Mouse (Mus musculus) limb, embryonic 14.5 days (tissue): ENCODE results near the gene Atp13a5. TPM values are rescaled to one million over a fixed set of nuclear protein-coding genes. Genes with fewer than 3 reads are reported as not detected.

Experiments
- ATAC-seq: fragments of 200-750 bp; cut with Nextera tagmentation; 2 replicates; pipeline ENCODE4 v1.8.0; 2017; ENCODE audit warnings: low read depth, moderate number of reproducible peaks, moderate TSS enrichment; ENCODE audit not compliant: low FRiP score
- DNase-seq: peaks from one replicate; pipeline ENCODE4 v3.0.0-alpha.2; 2015; ENCODE audit warnings: low spot score
- H3K27ac ChIP-seq: fragments of 300-500 bp; sonication (generic); replicated peaks from 2 replicates; pipeline ENCODE4 v1.5.1; 2014; ENCODE audit warnings: low read depth, mild to moderate bottlenecking, low read length, moderate library complexity, mixed read lengths
- H3K27me3 ChIP-seq: fragments of 300-500 bp; sonication (generic); 2 replicates; pipeline ENCODE4 v1.6.1; 2014; ENCODE audit warnings: low read length, mixed read lengths; ENCODE audit not compliant: control insufficient read depth, insufficient read depth
- H3K36me3 ChIP-seq: fragments of 300-500 bp; sonication (generic); 2 replicates; pipeline ENCODE4 v1.6.1; 2014; ENCODE audit warnings: mild to moderate bottlenecking, low read length, moderate library complexity, mixed read lengths; ENCODE audit not compliant: control insufficient read depth, insufficient read depth
- H3K4me1 ChIP-seq: fragments of 300-500 bp; sonication (generic); 2 replicates; pipeline ENCODE4 v1.6.1; 2014; ENCODE audit warnings: antibody characterized with exemption, low read length, mixed read lengths; ENCODE audit not compliant: control insufficient read depth, insufficient read depth
- H3K4me2 ChIP-seq: fragments of 300-500 bp; sonication (generic); replicated peaks from 2 replicates; pipeline ENCODE4 v1.6.1; 2014; ENCODE audit warnings: low read depth, mild to moderate bottlenecking, low read length, moderate library complexity; ENCODE audit not compliant: severe bottlenecking
- H3K4me3 ChIP-seq: fragments of 300-500 bp; sonication (generic); replicated peaks from 2 replicates; pipeline ENCODE4 v1.5.1; 2014; ENCODE audit warnings: low read length
- H3K9ac ChIP-seq: fragments of 300-500 bp; sonication (generic); 2 replicates; pipeline ENCODE4 v1.6.1; 2014; ENCODE audit warnings: mild to moderate bottlenecking, low read depth, low read length, moderate library complexity; ENCODE audit not compliant: severe bottlenecking
- H3K9me3 ChIP-seq: fragments of 300-500 bp; sonication (generic); 2 replicates; pipeline ENCODE4 v1.6.1; 2016; ENCODE audit warnings: low read length; ENCODE audit not compliant: control insufficient read depth
- POLR2A ChIP-seq: fragments of 200-500 bp; IDR thresholded peaks from 2 replicates; pipeline ENCODE4 v1.8.0; 2012; ENCODE audit warnings: inconsistent platforms, mild to moderate bottlenecking, moderate library complexity, borderline replicate concordance; ENCODE audit not compliant: insufficient read depth, insufficient read length; ENCODE audit errors: extremely low read depth
- WGBS: fragments of 180-500 bp; shearing (Covaris S2); extraction: QIAGEN DNeasy Blood & Tissue Kit; methylation state at CpG from one replicate; pipeline ENCODE4 v1.1.7; 2014; 5-methylcytosine and 5-hydroxymethylcytosine counted together
- polyA plus RNA-seq, 2 experiments: library from polyadenylated mRNA; depleted of rRNA in 1 of 2; stranded (reverse) in 1 of 2; unstranded in 1 of 2; fragments of >200 nt; fragmentation: Nextera tagmentation in 1 of 2; extraction: Ambion mirVana in 1 of 2; gene quantifications; 2 replicates each; pipeline versions ENCODE4 v1.2.1 to v1.2.3; 2012 to 2014

Atp13a5 gene
- polyA plus RNA-seq (2012; rRNA removed) = 0.47 and 0.49 TPM in 2 replicates
- 0.34 and 0.37 TPM in 2 replicates for polyA plus RNA-seq (2014; fragmentation: Nextera tagmentation; extraction: Ambion mirVana)

DNA sequence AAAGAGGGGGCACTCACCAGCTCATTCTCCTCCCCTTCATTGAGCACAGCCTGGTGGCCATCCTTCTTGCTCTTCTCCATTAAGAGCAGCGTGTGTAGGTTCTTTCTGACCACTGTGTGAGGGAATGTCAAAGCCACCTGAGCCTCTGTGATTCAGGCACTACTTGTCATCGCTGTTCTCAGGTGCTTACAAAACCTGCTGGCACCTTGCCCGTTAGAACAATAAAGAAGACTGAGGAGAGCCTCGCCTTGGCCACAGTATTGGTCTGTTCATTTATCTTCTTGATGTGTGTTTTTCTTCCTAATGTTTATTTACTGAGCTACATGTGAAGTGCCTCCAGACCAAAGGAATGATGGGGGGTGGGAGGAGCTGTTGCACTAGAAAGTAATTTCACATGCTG is at the start of gene Atp13a5:
Atp13a5 (minus strand) TSS at position 275 of the 400 bp plus-strand sequence.
- no peak for DNase-seq
- TF ChIP-seq POLR2A = no peak

DNA sequence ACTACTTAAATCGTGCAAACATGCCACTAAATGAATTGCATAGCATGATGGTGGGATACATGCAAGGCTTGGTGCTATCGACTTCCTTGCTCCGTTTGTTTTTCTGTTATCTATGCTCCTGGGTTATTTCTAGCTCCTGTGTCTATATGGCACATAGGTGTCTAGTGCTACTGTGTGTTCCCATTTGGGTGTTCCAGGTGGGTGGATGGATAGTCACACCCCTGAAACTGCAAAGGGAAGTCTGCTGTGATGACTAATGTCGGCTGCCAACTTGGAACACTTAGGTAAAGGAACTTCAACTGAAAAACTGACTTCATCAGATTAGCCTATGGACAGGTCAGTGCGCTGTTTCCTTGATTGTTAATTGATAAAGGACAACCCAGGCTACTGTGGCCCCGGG is 36.3 kb upstream of the Atp13a5 start:
- 85% methylated on average over 6 of the region's 6 CpGs for WGBS
- TF ChIP-seq POLR2A = no peak
- no peak overlapping the region for H3K4me2 ChIP-seq
- no peak overlapping the region for H3K4me3 ChIP-seq
- no peaks in the 10 kb centered on the region for H3K27me3 ChIP-seq
- DNase-seq (no peak), ATAC-seq (no peak)
- H3K9me3 ChIP-seq = no peaks in the 10 kb centered on the region
- H3K36me3 ChIP-seq = no peaks in the 10 kb centered on the region
- H3K27ac ChIP-seq = no peak overlapping the region
- no peak overlapping the region for H3K9ac ChIP-seq
- no peaks in the 10 kb centered on the region for H3K4me1 ChIP-seq

More for the DNA sequence above, at the start of gene Atp13a5:
- H3K27ac ChIP-seq = no peak within 1 kb of the TSS
- WGBS = 86% methylated on average over 4 of the region's 4 CpGs
- no peaks in the 10 kb centered on the region for H3K4me1 ChIP-seq
- H3K36me3 ChIP-seq = no peaks in the 10 kb centered on the region
- H3K9ac ChIP-seq = no peak within 1 kb of the TSS
- no peaks in the 10 kb centered on the region for H3K9me3 ChIP-seq
- no peak within 1 kb of the TSS for H3K4me2 ChIP-seq
- no peaks in the 10 kb centered on the region for H3K27me3 ChIP-seq
- no peak within 1 kb of the TSS for H3K4me3 ChIP-seq
- no peak for ATAC-seq

- H3K27me3 ChIP-seq = no peaks in the 10 kb centered on the region
- no peak for TF ChIP-seq POLR2A
- H3K9me3 ChIP-seq = no peaks in the 10 kb centered on the region
- no peak overlapping the region for H3K27ac ChIP-seq
- no peaks in the 10 kb centered on the region for H3K36me3 ChIP-seq
- DNase-seq (no peak), ATAC-seq (no peak)
- H3K9ac ChIP-seq = no peak overlapping the region
- no peak overlapping the region for H3K4me3 ChIP-seq
- 91% methylated on average over 10 of the region's 10 CpGs for WGBS
- H3K4me1 ChIP-seq = no peaks in the 10 kb centered on the region
- no peak overlapping the region for H3K4me2 ChIP-seq
Measured at GRCm38 (mm10) chr16:29407319-29407718, 28.8 kb upstream of the Atp13a5 start.

DNA sequence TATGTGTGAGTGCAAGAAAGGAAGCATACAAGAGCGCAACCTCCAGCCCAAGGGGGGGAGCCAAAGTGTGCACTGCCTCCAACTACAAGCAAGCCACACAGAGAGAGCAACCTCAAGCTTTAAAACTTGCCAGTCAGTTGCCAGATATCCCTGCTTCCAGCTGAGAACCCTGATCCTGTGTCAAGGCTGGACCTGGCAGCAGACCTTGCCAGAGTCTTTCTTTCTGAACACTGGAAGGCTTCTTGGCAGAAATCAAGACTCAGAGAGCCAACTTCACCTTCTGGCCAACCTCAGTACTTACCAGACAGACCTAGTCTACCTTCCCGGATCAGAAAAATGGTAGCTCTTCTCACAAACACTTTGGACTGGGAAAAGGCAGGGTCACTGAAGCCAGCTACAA is 20.5 kb upstream of the Atp13a5 start:
- H3K4me3 ChIP-seq = no peak overlapping the region
- H3K4me1 ChIP-seq = no peaks in the 10 kb centered on the region
- H3K9ac ChIP-seq = no peak overlapping the region
- H3K27me3 ChIP-seq = no peaks in the 10 kb centered on the region
- no peaks in the 10 kb centered on the region for H3K36me3 ChIP-seq
- no peak overlapping the region for H3K27ac ChIP-seq
- H3K9me3 ChIP-seq = no peaks in the 10 kb centered on the region
- WGBS = 78% methylated on average over 2 of the region's 2 CpGs
- ATAC-seq = no peak
- no peak for DNase-seq
- TF ChIP-seq POLR2A = no peak
- no peak overlapping the region for H3K4me2 ChIP-seq

DNA sequence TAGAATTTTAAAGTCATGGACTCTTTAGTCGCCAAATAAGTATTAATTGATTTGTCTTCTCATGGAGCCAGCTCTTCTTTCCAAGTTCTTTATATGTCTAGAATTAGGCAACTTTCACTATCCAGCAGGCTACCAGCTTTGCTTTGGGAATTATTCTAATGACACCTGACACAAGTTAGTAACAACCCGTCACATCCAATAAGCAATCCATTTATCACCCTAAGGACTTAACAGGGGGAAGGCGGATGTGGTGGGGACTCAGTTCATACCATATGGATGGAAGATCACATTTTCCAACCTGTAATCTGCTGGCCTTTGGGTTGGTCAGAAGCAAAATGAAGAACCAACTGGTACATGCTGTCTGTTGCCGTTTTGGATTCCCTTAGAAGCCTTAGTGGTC is 6.2 kb upstream of the Atp13a5 start:
- Histone ChIP-seq H3K9ac (no peak overlapping the region), H3K36me3 (no peaks in the 10 kb centered on the region), H3K27me3 (no peaks in the 10 kb centered on the region), H3K4me2 (no peak overlapping the region), H3K4me1 (no peaks in the 10 kb centered on the region), H3K27ac (no peak overlapping the region), H3K9me3 (no peaks in the 10 kb centered on the region), H3K4me3 (no peak overlapping the region)
- ATAC-seq (no peak), DNase-seq (no peak)
- TF ChIP-seq POLR2A = no peak
- 86% methylated on average over 4 of the region's 4 CpGs for WGBS

DNA sequence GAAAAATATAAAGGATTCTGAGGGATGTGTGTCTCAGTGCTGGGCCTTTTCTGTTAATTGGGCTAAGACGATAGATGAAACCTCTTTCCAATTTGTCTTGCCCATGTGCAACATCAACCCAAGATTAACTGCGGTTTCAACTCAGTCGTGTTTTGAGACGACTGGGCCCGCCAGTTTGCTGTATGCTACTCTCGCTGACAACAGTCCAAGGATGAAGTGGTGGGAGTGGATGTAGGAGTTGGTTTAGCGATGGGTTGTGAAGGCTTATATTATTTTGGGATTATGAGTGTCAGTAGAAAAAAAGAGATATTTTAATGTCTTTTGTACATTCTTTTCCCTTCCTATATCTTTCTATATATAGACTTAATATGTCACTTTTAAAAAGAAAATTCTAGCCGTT is 3.9 kb downstream of the Atp13a5 start:
- DNase-seq (no peak), ATAC-seq (no peak)
- Histone ChIP-seq H3K4me3 (no peak overlapping the region), H3K36me3 (no peaks in the 10 kb centered on the region), H3K4me1 (no peaks in the 10 kb centered on the region), H3K9me3 (no peaks in the 10 kb centered on the region), H3K27ac (no peak overlapping the region), H3K27me3 (no peaks in the 10 kb centered on the region), H3K9ac (no peak overlapping the region), H3K4me2 (no peak overlapping the region)
- TF ChIP-seq POLR2A = no peak
- WGBS = 79% methylated on average over 8 of the region's 8 CpGs
